Mouse (Mus musculus): ENCODE results near the gene Epn2.
A peak's percentile ranks its signal among the peaks of the same experiment; 100 is the strongest.

Gene Epn2

GRCm38 (mm10) chr11:61578983-61579877 lies at the start of gene Epn2:
Epn2 (minus strand) TSS chr11:61579687.
- peak; percentile 77 to 90 for DNase-seq

- no peak for DNase-seq
Measured at GRCm38 (mm10) chr11:61626509-61626908, 47.0 kb upstream of the Epn2 start.

- no peak for DNase-seq
Measured at GRCm38 (mm10) chr11:61625136-61625535, 45.6 kb upstream of the Epn2 start.

GRCm38 (mm10) chr11:61620762-61621161 lies 41.3 kb upstream of the Epn2 start:
- no peak for DNase-seq

- DNase-seq, result peak; percentile 92
Measured at GRCm38 (mm10) chr11:61620254-61620670, 40.8 kb upstream of the Epn2 start.

GRCm38 (mm10) chr11:61619791-61620241 lies 40.3 kb upstream of the Epn2 start:
- peak; percentile 83 to 85 for DNase-seq

GRCm38 (mm10) chr11:61619356-61619755 lies 39.9 kb upstream of the Epn2 start:
- peak in 1 of 2 experiments; percentile 14 for DNase-seq

GRCm38 (mm10) chr11:61618571-61618970 lies 39.1 kb upstream of the Epn2 start:
- DNase-seq, result no peak

- DNase-seq, result peak; percentile 45 to 50
Measured at GRCm38 (mm10) chr11:61618131-61618530, 38.6 kb upstream of the Epn2 start.

GRCm38 (mm10) chr11:61617293-61617975 lies 37.9 kb upstream of the Epn2 start:
- DNase-seq, result no peak

- no peak for DNase-seq
Measured at GRCm38 (mm10) chr11:61616523-61617292, 37.2 kb upstream of the Epn2 start.

- DNase-seq, result peak; percentile 13 to 61
Measured at GRCm38 (mm10) chr11:61615686-61616522, 36.4 kb upstream of the Epn2 start.

GRCm38 (mm10) chr11:61614401-61614800 lies 34.9 kb upstream of the Epn2 start:
- DNase-seq, result no peak

- no peak for DNase-seq
Measured at GRCm38 (mm10) chr11:61612116-61612635, 32.7 kb upstream of the Epn2 start.

- no peak for DNase-seq
Measured at GRCm38 (mm10) chr11:61611197-61611596, 31.7 kb upstream of the Epn2 start.

GRCm38 (mm10) chr11:61608072-61608471 lies 28.6 kb upstream of the Epn2 start:
- peak in 1 of 2 experiments; percentile 45 for DNase-seq

- no peak for DNase-seq
Measured at GRCm38 (mm10) chr11:61602705-61603104, 23.2 kb upstream of the Epn2 start.

- DNase-seq, result no peak
Measured at GRCm38 (mm10) chr11:61601465-61601864, 22.0 kb upstream of the Epn2 start.

GRCm38 (mm10) chr11:61598367-61598766 lies 18.9 kb upstream of the Epn2 start:
- DNase-seq, result no peak

- no peak for DNase-seq
Measured at GRCm38 (mm10) chr11:61597471-61597870, 18.0 kb upstream of the Epn2 start.

GRCm38 (mm10) chr11:61593069-61593468 lies 13.6 kb upstream of the Epn2 start:
- no peak for DNase-seq

GRCm38 (mm10) chr11:61592061-61592460 lies 12.6 kb upstream of the Epn2 start:
- DNase-seq, result no peak

All from kidney, postnatal 25 days (tissue).